Mouse (Mus musculus): Measurements from ENCODE around the gene Ablim1.
A peak's percentile ranks its signal among the peaks of the same experiment; 100 is the strongest.

The Ablim1 gene

GRCm38 (mm10) chr19:57012068-57012467, 302.7 kb downstream of the Ablim1 start:
- DNase-seq (ENCODE audit: low spot score), result no peak

- no peak for DNase-seq (ENCODE audit: low spot score)
Observed at GRCm38 (mm10) chr19:57010064-57010463, 304.7 kb downstream of the Ablim1 start.

- no peak for DNase-seq (ENCODE audit: low spot score)
Observed at GRCm38 (mm10) chr19:57009653-57010052, 305.1 kb downstream of the Ablim1 start.

- peak; percentile 81 for DNase-seq (ENCODE audit: low spot score)
Observed at GRCm38 (mm10) chr19:57007781-57008710, 306.7 kb downstream of the Ablim1 start, which contains the start of gene Afap1l2. Gene Afap1l2, minus strand, starts transcription at chr19:57008228.

GRCm38 (mm10) chr19:57007291-57007690, 307.4 kb downstream of the Ablim1 start:
- no peak for DNase-seq (ENCODE audit: low spot score)

- no peak for DNase-seq (ENCODE audit: low spot score)
Observed at GRCm38 (mm10) chr19:57006841-57007240, 307.9 kb downstream of the Ablim1 start.

GRCm38 (mm10) chr19:57005062-57005461, 309.7 kb downstream of the Ablim1 start:
- DNase-seq (ENCODE audit: low spot score), result no peak

- no peak for DNase-seq (ENCODE audit: low spot score)
Observed at GRCm38 (mm10) chr19:57003460-57003810, 311.3 kb downstream of the Ablim1 start.

- DNase-seq (ENCODE audit: low spot score), result no peak
Observed at GRCm38 (mm10) chr19:57002741-57003459, 311.8 kb downstream of the Ablim1 start.

GRCm38 (mm10) chr19:57001926-57002325, 312.8 kb downstream of the Ablim1 start:
- no peak for DNase-seq (ENCODE audit: low spot score)

- DNase-seq (ENCODE audit: low spot score), result no peak
Observed at GRCm38 (mm10) chr19:57000592-57000991, 314.1 kb downstream of the Ablim1 start.

GRCm38 (mm10) chr19:56999781-57000180, 314.9 kb downstream of the Ablim1 start:
- DNase-seq (ENCODE audit: low spot score), result no peak

GRCm38 (mm10) chr19:56998910-56999309, 315.8 kb downstream of the Ablim1 start:
- DNase-seq (ENCODE audit: low spot score), result no peak

GRCm38 (mm10) chr19:56998331-56998730, 316.4 kb downstream of the Ablim1 start:
- DNase-seq (ENCODE audit: low spot score), result peak; percentile 42

- DNase-seq (ENCODE audit: low spot score), result peak; percentile 84
Observed at GRCm38 (mm10) chr19:56997164-56997599, 317.5 kb downstream of the Ablim1 start.

- no peak for DNase-seq (ENCODE audit: low spot score)
Observed at GRCm38 (mm10) chr19:56995441-56995840, 319.3 kb downstream of the Ablim1 start.

GRCm38 (mm10) chr19:56994653-56995052, 320.1 kb downstream of the Ablim1 start:
- no peak for DNase-seq (ENCODE audit: low spot score)

- DNase-seq (ENCODE audit: low spot score), result no peak
Observed at GRCm38 (mm10) chr19:56993763-56994162, 321.0 kb downstream of the Ablim1 start.

GRCm38 (mm10) chr19:56992978-56993545, 321.7 kb downstream of the Ablim1 start:
- no peak for DNase-seq (ENCODE audit: low spot score)

GRCm38 (mm10) chr19:56990367-56991111, 324.2 kb downstream of the Ablim1 start:
- DNase-seq (ENCODE audit: low spot score), result peak; percentile 50

GRCm38 (mm10) chr19:56989171-56989570, 325.5 kb downstream of the Ablim1 start:
- no peak for DNase-seq (ENCODE audit: low spot score)

GRCm38 (mm10) chr19:56984229-56984628, 330.5 kb downstream of the Ablim1 start:
- DNase-seq (ENCODE audit: low spot score), result no peak

All from yolk sac, embryonic 10.5 days (tissue).